Mouse (Mus musculus) urinary bladder, postnatal 36 days (tissue): ENCODE results near the gene Idh1.
"Not testable (repeated sequence)": the region's sequence is repeated elsewhere in the genome, so short reads cannot be mapped to it uniquely, and the experiment has no call there.

Experiments used
- DNase-seq, 2 experiments: peaks; one replicate each; pipeline ENCODE4 v3.0.0; 2022; ENCODE audit warnings: low spot score in 2 of 2, mixed read lengths in 1 of 2

Idh1 gene

DNA sequence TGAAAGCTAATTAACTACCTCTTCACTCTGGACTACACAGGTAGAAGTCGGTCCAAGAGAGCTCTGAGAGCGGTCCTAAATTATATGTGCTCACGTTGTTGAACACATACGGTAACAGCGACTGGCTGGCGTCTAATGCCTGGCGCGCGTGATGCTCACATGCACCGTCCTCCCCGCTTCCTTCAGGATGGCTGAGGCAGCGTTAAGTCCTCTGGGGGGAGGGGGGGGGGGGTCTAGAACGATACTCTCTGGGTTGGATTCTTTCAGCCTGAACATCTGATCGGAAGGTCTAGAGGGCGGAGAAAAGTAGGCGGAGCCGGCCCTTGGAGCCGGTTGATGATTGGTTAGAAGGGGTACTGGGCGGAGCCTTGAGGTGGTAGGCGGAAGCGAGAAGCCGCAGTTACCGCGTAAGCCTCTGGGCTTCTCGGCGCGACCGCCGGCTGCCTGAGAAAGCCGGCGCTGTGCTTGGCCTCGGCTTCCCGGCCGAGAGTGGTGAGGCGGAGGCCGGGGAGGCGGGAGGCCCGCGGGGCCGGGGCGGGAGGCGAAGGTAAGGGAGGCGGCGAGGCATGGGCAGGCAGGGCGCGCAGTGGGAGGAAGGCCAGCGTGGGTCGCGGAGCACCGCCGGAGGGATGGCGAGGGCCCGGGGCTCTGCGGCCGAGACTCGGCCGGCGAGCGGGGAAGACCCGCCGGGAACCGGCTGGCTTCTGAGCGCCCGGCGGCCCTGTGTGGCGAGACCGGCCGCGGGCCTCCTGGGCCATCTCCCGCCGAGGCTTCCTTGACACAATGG lies at the start of gene Idh1, which contains the start of gene Pikfyve:
TSS of gene Idh1 (minus strand) at position 214 of the 787 bp plus-strand sequence.
TSS of gene Pikfyve (plus strand) at position 397 of the 787 bp plus-strand sequence.
- DNase-seq = peak; percentile 96 to 97

DNA sequence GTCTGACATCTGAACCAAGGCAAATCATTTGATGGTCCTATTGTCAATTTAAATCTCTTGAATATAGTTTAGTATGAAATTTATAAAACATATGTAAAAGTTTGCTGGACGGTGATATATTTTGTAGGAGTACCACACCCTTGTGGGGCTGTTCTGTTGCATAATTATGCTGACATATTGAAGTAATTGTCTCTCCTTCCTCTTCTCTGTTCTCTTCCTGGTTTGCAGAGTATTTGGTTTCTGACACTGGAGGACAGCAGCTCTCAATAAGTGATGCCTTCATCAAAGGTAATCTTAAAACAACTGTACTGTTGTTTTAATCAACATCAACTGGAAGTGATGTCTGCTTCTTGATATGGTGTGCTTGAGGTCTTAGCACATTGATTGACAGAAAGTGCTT lies 44.3 kb upstream of the Idh1 start:
- no peak for DNase-seq

DNA sequence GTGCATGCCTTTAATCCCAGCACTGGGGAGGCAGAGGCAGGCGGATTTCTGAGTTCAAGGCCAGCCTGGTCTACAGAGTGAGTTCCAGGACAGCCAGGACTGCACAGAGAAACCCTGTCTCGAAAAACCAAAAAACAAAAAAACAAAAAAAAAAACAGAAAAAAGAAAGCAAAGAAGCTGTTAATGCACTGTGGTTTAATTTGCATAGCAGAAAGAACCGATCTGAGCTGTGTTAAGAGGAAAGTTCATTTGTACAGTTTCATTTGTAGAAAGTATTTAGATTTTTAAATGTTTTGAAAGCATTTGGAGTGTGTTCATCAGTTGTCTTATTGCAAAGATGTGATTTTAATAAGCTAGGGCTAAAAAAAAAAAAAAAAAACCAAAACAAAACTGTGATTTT lies 43.5 kb upstream of the Idh1 start:
- DNase-seq = not testable (repeated sequence)

DNA sequence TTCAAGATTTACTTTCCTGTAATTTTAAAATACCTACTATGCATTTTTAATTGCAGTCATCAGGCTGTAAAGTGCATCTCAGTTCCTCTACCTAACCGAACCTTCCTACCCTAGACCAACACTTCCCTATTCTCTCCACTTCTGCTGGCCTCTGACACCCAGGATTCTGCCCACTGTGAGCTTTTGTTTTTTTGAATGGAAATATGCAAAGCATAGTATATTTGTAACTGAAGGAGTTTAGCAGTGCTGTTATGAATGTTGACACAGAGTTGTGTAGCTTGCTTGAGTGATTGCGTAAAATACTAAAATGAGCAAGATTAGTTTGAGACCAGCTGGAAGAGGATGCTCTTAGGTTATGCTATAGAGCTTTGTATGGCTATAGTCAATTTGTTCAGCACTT lies 41.4 kb upstream of the Idh1 start:
- DNase-seq = no peak

DNA sequence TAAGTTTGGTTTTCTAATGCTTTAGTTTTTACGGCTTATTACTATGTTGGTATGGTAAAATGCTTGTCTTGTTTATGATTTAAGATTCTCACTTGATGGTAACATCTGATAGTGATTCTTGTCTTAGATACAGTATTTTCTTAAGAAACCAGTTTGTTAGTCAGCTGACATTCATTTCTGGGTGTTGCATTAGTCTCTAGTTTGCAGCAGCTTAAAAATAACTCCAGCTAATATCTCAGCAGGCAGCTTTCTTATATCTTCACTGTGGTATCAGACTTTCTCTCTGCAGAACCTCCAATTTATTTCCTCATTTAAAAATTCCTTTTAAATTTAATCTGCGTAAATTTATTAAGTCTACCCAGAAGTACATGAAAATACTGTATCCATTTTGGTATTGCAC lies 37.4 kb upstream of the Idh1 start:
- no peak for DNase-seq

DNA sequence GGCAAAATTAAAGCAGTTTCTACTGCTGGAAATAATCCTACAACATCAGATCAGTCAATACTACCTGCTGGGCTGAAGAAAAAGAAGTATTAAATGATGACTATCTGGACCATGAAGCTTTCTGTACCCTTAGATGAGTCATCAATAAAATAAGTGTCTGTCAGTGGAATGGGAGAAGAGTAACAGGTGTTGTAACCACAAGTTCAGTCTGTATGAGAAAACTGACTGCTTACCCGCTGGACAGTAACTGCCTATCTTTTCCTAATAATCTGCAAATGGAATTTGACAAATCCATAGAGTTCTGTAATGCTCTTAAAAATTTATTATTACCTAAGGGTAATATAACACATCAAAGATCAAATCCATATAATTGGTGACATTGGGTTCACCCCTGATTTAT lies 31.7 kb upstream of the Idh1 start:
- no peak for DNase-seq

DNA sequence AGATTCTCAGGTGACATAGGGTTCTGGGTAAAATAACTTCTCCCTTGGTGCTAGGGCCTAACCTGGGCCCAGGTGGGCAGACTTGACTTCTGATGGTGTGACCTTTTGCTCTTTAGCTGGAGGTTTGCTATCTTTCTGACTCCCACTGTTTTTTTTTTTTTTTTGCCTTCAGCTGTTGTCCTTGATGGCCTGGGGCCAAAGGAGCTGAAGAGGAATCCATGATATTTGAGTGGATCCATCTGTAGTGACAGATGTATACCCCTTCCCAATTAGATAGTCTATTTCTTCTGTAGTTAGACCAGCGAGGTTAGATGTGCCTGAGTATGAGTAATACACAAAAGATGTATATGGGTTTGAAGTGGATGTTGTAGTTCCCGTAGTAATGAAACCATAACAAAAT lies 31.3 kb upstream of the Idh1 start:
- DNase-seq = no peak

DNA sequence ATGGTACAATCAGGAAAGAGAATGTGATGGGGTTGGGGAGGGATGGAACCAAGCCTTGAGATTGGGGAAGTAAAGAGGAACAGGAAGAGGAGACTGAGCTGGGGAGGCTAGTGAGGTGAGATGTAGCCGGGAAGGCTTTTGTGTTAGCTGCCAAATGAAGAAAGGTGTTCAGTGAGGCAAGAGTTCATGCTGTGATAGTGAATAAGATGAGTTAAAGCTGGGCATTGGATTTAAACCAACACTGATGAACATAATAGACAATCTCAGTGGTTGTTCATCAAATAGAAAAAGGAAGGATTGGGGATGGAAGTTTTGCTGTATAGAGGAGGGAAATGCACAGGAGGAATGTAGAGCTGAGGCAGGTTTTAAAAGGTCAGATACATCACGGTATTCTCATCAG lies 26.9 kb upstream of the Idh1 start:
- no peak for DNase-seq

DNA sequence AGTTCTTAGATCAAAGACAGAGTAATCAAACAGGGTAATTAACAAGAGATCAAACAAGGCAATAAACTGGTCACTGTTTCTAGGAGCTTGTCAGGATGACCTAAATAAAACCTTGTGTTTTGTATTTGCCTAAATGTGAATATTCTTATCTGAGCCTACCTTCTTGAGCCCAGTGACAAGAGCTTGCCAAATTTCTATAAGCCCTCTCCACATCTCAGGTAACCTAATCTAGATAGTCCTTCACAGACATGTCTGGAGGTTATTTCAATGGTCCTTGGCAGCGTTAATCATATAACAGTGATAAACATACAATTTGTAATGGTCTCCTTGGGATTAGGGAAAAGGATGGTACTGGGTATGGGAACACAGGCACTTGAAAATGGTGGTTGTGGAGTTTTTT lies 18.0 kb upstream of the Idh1 start:
- no peak for DNase-seq

DNA sequence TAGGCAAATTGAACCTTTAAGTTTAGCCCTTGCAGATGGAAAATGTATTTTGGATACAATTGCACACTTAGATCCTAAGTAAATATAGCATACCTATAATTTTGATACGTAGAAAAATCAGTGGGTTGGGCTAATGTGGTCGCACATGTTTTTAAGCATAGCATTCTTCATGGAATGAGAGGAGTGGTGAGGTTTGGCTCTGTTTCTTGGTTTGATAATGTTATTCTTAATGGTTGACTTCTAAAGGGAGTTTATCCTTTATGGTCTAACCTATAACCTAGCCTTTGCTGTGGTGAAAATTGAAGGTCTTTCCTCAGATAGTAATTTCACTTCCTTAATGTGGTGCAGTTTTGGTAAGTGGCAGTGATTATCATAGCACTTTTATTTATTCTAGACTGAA lies 12.6 kb upstream of the Idh1 start:
- no peak for DNase-seq

DNA sequence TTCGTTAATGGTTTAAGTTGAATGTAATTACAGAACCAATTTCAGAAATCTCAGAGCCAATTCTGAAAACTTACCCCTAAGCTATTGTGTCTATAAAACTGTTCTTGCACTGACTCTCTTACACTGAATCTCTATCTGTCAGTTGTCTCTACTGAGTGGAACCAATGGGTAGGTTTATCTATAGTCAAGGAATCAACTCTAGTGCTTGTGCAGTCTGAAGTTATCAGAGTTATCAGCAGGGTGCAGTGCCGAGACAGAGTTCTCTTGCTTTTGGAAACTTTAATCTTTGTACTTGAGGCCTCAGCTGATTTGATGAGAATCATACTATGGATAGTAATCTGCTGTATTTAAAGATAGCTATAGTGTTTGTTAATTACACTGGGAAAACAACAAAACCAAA lies 12.1 kb upstream of the Idh1 start:
- DNase-seq = no peak

DNA sequence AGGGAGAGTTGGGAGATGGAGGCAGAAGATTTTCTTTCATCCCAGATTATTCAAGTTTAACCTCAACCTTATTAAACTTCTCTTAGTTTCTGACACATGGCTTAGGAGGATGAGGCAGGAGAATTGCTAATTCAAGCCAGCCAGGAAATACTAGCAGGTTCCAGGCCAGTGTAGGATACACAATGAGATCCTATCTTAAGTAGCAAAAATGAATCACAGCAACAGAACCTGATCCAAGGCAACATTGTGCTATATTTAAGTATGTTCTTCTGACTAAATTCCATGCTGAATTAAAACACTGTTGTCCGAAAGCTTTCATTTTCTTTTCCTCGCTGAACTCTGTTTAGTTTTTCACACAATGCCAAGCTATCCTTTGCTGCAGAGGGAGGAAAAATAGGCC lies 6.9 kb upstream of the Idh1 start:
- DNase-seq = no peak

DNA sequence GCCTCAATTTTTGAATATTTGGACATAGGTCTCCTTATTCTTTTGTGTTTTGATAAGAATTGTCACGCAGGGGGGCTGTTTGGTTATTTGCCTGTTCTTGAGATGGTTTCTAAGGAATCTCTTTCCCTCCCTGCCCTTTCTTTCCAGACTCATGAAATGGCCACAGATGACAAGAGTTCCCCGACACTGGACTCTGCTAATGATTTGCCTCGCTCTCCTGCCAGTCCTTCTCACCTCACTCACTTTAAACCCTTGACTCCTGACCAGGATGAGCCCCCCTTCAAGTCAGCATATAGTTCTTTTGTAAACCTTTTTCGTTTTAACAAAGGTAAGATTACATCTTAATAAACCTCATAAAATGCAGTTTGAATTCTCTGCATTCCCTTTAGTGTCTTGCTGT lies 3.9 kb upstream of the Idh1 start:
- DNase-seq = no peak

DNA sequence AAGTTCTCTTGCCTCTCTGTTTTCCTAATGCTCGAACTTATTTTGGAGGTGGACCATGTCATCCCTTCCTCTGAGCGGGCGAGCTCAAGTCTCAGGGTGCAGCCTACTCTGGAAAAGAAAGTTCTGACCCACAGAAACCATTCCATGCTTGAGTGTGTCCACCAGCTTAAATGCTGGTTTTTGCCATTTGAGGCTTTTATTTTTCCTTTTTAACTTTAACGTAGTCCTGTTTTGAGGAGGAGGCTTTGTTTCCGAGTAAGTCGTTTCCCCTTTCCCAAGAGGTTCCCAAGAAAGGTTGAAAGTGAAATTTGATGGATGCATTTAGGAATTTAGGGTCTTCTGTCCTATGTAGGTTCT lies 752 bp upstream of the Idh1 start:
- no peak for DNase-seq

DNA sequence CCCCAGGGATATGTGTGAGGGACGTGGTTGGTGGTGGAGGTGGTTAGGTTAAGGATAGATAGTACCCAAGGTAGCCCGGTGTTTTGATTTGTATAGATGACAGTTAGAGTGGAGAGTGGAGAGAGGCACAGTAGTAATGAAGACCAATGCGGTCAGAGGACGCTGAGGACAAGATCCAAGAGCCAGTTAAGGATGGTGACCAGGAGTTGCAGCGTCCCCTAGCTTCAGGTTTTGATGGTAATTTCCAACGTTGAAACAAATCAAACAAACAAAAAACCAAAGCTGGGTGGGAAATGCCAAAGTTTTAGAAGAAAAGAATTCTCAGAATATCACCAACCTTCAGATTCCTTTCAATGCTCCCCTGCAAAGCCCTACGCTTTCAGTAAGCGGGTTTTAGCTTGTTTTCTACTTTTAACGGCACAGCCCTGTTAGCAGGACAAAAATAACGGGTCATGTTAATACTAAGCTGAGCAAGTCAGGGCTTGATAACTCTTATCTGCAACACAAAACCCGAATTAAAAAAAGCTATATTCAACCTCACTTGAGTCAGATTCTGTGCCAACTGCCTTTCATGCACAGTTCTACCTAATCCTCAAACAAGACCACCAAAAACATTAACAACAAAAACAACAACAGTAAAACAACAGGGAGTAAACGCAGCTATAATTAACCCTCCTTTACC lies 635 bp downstream of the Idh1 start:
- DNase-seq = no peak

DNA sequence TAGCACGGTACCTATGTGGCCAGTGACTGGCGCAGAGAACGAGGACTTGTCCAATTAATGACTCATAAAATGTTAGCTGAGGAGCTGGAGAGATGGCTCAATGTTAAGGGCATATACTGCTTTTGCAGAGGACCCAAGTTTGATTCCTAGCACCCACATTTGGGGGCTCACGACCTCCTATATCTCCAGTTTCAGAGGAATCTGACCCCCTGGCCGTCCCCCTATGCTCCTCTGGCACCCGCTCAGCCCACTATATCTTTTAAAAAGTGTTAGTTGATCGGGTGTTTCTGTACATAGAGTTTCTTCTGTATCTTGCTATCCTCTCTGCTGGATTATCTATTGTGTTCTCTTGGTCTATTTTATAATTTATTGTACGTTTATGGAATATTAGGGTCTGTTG lies 1.3 kb downstream of the Idh1 start:
- DNase-seq = no peak

DNA sequence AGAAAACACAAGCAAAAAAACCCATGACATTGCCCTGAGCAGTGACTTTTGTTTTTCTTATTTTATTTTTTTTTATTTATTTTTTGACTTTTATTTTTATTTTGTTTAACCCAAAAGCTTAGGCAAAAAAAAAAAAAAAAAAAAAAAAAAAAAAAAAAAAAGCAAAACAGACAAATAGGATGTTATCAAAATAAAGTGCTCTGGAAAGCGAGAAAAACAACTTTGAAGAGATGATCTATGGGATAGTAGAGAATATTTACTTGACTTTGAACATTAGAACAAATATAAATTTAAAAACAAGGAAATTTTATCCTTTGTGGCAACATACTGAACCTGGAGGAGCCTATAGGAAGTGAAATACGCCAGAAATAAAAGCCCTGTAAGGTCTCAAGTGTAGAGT lies 2.3 kb downstream of the Idh1 start:
- DNase-seq = no peak

DNA sequence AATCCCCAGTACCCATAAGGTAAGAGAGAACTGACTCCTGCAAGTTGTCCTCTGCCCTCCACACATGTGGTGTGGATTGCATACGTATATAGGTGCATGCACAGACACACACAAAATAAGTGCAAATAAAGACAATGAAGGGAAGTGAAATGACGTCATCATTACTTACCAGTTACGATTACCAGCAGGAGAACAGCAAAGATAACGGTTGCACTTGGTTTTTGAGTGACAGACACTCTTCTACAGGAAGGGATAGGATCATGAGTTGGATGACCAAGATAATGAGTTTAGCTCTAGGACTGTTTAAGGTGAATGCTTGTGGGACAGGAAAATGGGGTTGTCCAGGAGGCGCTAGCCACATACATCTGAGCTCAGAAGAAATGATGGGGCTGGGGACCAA lies 4.8 kb downstream of the Idh1 start:
- DNase-seq = no peak

DNA sequence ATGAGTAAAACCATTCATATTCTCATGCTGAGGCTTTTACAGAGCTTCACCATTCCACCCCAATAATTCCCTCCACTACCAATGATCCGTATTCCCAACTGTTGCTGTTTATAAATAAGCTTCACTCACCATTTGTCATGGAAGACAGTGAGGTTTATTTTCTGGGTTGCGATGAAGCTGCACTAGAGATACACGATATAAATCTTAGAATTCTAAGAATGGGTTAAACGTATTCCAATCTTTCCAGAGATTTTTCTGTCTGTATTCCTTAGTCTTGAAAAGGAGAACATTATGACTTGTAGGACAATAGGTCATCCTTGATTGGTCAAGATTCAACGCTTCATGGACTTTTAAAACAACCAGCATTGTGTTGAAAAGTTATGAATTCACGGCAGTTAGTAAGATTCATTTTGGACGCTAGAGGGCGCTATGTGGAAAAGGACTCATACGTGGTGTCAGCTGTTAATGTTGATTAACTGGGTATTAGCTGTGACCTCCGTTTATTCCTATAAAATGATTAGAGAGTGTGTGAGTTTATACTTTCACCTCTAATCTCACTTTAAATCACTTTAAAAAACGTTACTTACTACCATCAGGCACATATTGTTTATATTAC lies 6.6 kb downstream of the Idh1 start:
- DNase-seq = peak in 1 of 2 experiments; percentile 54

DNA sequence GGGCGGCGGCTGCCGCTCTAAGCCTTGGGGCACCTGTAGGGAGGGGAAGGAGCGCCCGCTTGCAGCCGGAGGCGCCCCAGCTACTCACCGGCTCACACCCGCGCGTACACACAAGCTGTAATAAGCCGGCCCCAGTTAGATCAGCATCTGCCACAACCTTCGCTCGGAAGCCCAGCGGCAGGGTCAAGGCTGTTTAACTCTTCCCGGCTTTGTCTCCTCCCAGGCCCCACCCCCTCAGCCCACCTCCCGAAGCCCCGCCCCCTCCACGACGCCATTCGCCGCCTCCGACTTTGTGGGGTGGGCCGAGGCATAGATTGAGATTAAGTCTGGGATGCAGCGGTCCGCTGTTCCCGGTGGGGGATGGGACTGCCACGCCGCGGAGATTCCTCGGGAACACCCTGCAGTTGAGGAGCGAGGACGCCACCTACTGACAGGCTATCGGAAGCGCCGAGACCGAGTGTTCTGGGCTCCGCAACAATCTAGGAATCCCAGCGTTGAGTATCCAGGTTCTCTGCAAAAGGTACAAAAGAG lies 7.3 kb downstream of the Idh1 start:
- peak; percentile 96 to 98 for DNase-seq

DNA sequence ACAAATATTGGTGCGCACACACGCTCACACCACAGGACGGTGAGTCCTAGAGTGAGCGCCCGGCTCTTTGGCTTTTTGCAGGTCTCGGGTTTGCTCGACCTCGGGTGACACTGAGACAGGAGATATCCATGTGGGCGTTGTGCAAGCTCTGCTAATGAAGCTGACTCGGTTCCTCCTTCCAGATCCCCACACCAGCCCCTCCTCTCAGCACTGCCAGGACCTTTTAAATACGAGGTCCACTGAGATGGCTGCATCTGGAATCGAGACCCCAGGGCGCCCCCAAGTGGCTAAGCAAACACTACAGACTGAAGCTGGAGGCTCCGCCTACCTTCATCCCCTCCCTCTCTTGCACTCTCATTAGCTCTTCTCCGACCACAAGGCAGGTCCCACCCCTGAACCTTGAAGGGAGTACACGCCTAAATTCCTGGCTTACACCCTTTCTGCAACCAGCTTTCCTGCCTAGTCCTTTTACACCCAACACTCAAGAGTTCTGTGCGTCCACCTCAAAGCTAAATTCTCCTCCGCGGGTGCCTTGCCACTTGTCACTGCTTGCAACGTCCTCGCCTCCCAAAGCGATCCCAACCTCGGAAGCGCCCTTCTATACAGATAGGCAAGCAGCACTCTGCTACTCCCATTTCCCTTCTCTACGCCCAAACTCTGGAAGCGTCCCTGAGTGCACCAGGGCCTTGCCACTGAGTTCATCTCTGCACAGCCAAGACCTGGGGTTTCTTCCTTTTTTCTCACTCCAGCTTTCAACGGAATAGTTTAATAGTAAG lies 8.0 kb downstream of the Idh1 start:
- peak; percentile 95 to 96 for DNase-seq

DNA sequence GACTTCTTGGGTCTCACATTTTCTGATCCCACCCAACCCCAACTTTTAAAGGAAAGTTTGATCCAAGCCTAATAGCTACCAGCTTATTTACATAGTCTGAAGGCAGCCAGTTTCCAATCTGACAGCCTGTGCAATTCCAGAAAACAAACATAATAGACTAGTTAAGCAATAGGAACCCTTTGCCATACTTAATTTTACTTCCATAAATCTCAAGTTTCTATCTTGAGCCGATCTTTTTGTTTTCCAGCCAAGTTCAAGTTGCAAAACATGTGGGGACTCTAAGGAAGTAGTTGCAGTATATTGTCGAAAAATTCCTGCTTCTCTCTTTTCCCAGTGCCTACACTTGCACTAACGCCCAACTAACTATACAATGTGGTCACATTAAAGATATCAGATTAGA lies 8.8 kb downstream of the Idh1 start:
- DNase-seq = no peak
